Mouse (Mus musculus) bone marrow, adult 2 months (tissue): ENCODE data around the gene Cwc22.

Experiments
- CTCF ChIP-seq: fragments of 200-500 bp; IDR thresholded peaks from 2 replicates; pipeline ENCODE4 v1.5.1; 2011; ENCODE audit warnings: low read length, control low read depth; ENCODE audit not compliant: control insufficient read depth, insufficient read depth
- POLR2A ChIP-seq: fragments of 200-500 bp; IDR thresholded peaks from 2 replicates; pipeline ENCODE4 v1.6.1; 2011; ENCODE audit warnings: low read depth, mild to moderate bottlenecking, control low read depth, low read length, borderline replicate concordance; ENCODE audit not compliant: control insufficient read depth

DNA sequence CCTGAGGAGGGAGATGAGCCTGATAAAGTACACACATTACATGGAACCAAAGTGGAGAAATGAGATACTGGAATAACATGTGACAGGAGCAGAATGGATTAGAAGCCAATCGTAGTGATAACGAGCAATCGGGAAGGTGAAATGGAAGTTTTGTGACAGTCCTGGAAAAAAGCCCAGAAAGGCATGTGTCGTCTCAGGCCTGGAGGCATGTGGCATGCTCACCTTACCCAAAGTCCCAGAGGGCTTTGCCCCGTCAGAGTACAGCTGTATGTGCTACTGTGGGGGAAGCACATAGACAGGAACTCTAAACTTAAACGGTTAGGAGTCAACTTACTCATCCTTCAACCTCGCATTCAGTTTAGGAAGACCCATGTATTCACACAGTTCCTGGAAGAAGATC, 41.2 kb downstream of the Cwc22 start:
- TF ChIP-seq CTCF = no peak
- TF ChIP-seq POLR2A = no peak
